Mouse (Mus musculus) embryonic fibroblast, embryonic 13.5 days (primary cell): ENCODE results near the gene Catsperz. TPM values are rescaled to one million over a fixed set of nuclear protein-coding genes. Genes with fewer than 3 reads are reported as not detected.

Experiments used
- H3K27ac ChIP-seq: 2 replicates; pipeline ENCODE4 v1.5.1; 2012; ENCODE audit warnings: low read length, control low read depth, inconsistent platforms; ENCODE audit not compliant: insufficient read depth
- H3K4me1 ChIP-seq: 2 replicates; pipeline ENCODE4 v1.6.1; 2011; ENCODE audit warnings: low read length; ENCODE audit not compliant: control insufficient read depth, insufficient read depth
- H3K4me3 ChIP-seq: 2 replicates; pipeline ENCODE4 v1.5.1; 2011; ENCODE audit warnings: mild to moderate bottlenecking, control low read depth, low read length; ENCODE audit not compliant: insufficient read depth
- CTCF ChIP-seq: IDR thresholded peaks from 2 replicates; pipeline ENCODE4 v1.5.1; 2011; ENCODE audit warnings: mild to moderate bottlenecking, control low read depth, low read length, moderate library complexity, borderline replicate concordance; ENCODE audit not compliant: insufficient read depth
- POLR2A ChIP-seq: IDR thresholded peaks from 2 replicates; pipeline ENCODE4 v1.6.1; 2011; ENCODE audit warnings: low read depth, mild to moderate bottlenecking, control low read depth, low read length, moderate library complexity
- polyA plus RNA-seq: library from polyadenylated mRNA; stranded (reverse); fragments of >200 nt; gene quantifications from 2 replicates; pipeline ENCODE4 v1.2.4, GENCODE M21; 2011; ENCODE audit warnings: low read depth; ENCODE audit not compliant: missing spikeins, insufficient read length

The Catsperz gene
- polyA plus RNA-seq, 1 experiment = not detected

DNA sequence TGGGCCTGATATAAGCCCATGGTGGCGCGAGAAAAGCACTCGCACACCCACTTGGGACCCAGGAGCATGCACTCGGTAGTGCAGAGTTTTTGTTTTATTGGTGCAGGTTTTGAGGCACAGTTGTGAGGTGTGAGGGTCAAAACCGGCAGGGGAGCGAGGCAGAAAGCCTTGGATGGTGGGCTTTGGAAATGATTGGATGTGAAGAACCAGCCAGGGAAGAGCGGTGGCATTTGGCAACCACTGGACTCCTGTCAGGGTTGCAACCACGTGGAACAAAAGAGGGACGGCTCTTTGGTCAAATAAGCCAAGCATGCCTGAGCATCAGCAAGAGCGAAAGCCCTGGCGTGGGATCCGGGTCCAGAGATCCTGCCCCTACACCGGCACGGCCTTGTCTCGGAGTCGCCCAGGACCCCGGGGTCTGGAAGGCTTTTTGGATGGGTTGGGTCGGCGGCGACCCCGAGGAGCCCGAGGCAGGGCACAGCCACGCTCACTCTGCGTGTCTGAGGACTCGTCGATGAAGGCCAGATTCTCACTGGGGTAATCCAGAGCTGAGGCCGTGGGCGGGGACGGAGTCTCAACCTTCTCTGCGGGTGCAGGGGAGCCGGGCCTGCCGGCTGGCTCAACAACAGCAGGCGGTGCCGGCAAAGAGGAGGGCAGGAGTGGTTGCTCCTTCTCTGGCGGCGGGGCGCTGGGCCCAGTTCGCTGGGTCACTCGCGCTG, 590 bp upstream of the Catsperz start:
- Histone ChIP-seq H3K4me1 (0 out of 2 replicates have a peak, but pooled peaks cover 3% of the 10 kb centered on the region), H3K27ac (no peak overlapping the region), H3K4me3 (no peak overlapping the region)
- TF ChIP-seq POLR2A (no peak), CTCF (no peak)

DNA sequence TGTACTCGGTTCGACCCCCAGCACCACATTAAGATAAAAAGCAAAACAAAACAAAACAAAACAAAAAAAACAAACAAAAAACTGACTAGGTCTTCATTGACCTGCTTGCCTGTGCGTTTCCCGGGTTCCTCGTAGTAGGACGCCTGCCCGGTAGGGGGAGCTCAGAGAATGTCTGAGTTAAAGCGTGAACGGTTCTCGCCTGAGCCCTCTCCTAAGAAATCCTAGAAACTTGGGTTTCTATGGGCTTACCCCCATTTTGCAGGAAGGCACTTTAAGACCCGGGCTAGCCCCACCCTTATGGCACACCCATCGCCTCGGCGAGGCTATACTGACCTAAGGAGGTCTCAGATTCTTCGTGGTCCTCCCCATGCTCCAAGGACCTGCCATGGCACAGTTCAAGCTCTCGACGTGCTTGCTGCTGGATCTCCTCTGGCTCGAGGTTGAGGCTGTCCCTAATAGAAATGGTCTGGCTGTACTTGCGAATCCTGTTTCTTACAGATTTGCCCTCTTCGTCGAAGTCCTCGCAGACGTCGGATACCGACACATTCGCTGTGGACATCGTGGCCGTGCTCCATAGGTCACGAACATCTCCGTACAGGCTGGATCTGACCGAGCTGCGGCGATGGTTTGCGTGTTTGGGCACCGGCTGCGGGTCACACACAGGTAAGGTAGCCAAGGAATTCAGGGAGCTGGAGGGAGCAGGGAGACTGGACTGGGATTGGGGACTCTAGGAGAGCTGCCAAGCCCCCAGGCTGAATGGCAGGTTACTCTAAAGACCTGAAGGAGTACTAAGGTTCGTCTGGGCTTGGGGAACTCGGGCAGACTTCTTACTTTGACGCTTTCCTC, 496 bp downstream of the Catsperz start:
- Histone ChIP-seq H3K4me3 (no peak overlapping the region), H3K4me1 (peaks cover 8% of the 10 kb centered on the region; the same call in 1 of the 2 replicates)

DNA sequence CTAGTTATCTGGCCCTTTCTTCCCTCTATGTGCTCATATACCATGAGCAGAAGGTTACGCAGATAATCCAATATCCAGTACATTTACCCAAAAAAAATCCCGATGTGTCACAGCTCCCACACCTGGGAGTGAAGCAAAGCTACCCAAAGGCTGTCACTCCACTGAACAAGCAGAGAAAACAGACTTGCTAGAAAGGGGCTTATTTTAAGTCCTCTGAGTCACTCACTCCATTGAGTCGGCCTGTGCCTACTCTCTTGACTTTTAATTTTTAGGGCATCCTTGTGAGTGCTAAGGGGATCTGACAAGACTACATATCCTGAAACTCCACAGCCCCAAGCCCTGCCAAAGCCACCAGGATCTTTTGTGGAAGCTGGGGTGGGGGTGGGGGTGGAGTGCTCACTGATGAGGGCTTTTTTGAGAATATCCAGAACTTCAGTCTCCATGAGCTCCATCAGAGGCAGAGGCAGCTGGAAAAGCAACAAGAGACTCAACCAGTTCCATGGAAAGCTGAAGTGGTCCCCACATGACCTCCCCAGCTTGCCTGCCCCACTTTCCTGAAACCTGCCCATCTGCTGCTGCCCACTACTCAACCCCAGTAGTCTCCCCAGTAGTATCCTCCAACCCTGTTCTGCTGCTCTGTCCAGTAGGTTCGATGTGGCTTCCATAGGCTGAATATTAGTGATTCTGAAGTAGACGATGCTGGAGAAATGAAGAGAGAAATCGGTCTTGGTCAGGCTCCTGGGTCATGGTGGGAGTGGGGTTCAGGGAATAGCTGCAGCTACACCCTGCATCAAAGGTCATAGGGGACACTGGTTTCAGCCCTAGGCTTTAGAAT, 2.1 kb downstream of the Catsperz start:
- TF ChIP-seq POLR2A = no peak
- no peak for TF ChIP-seq CTCF
- Histone ChIP-seq H3K4me1 (peaks cover 11% of the 10 kb centered on the region; the same call in 1 of the 2 replicates), H3K4me3 (no peak overlapping the region), H3K27ac (no peak overlapping the region)

More for the DNA sequence above, 496 bp downstream of the Catsperz start:
- H3K27ac ChIP-seq = no peak overlapping the region
- TF ChIP-seq CTCF = peak; percentile 62; the same call in 1 of the 2 replicates
- no peak for TF ChIP-seq POLR2A

DNA sequence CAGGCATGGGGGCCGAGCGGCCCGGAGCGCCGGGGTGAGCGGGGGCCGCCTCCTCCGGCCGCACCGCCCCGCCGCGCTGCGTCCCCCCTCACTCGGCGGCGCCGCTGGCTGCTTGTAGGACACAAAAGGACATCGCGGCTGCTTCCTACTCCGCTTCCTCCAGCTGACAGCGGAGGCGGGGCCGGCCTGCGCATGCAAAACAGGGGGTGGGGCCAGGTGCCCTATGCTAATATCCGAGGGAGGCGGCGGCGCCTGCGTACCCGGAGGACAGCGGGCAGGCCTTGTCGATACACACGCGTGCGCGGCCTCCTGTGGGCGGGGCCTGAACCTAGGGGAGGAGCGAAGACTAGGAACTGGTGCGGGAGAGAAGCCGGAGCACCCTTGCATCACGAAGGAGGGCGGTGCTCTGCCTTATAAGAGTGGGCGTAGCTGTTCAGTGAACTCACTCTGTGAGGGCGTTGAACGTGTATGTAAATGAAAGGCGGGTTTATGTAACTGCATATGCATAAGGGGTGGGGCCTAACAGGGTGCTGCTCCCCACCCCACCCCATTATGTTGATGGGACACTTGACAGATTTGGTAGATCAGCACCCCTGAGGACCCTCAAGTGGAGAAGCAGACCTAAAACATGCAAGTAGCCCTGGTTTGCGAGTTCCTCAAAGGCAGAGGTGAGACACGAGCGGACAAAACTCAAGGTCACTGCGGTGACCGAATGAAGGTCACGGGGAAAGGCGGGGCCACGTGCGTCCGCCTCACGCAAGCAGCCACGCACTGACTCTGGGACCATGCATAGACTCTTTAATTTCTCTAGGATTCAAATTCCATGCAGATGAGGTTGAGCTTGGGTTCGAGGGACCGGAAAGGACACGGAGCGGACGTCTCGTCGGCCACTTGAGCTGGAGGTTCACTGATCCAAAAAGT, 3.3 kb downstream of the Catsperz start, which contains the start of gene Esrra:
Esrra (minus strand) TSS at position 167 of the 921 bp plus-strand sequence.
- Histone ChIP-seq H3K27ac (peak within 1 kb of the TSS; percentile 37), H3K4me1 (peaks cover 11% of the 10 kb centered on the region; the same call in 1 of the 2 replicates), H3K4me3 (peak within 1 kb of the TSS; percentile 84)
- TF ChIP-seq CTCF = no peak
- TF ChIP-seq POLR2A = peak; percentile 33

DNA sequence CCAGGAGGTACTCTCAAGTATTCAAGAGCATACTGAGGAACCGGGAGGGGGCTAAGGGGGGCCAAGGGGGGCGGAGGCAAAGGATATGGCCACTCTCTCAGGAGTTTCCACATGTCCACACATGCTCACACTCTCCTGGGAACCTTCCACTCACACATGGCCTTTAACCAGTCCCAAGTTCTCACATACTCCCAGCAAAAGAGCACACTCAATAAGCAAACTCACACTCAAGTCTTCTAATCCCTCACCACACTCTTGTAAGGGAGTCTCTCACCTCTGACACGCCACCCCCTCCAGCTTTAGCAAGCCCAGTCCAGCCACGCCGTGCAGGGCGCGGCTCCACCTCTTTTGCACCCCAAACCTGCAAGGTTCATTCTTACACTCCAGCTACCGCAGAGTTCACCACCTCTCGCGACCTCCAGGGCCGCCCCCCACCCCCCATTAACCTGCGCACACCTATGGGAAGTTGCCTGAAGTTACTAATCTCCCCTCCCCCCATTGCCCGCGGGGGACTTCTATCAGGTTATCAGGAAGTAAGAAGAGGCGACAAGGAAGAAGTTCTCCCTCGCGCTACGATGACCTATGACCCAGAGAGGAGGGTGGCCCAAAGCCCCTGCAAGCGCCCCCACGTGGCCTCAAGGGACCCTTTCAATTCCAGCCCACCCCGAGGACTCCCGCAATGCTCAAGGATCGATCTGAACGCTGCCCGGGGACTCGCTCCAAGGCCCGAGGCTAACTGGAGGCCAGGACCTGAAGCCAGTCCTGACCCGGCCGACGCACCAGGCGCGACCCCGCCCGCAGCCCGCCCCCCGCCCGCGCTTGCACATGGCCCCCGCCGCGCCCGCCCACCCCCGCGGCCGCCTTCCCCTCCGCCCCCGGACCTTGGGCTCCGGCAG, 4.2 kb downstream of the Catsperz start:
- peak overlapping the region; percentile 37 for H3K27ac ChIP-seq
- TF ChIP-seq POLR2A (peak; percentile 55), CTCF (no peak)

DNA sequence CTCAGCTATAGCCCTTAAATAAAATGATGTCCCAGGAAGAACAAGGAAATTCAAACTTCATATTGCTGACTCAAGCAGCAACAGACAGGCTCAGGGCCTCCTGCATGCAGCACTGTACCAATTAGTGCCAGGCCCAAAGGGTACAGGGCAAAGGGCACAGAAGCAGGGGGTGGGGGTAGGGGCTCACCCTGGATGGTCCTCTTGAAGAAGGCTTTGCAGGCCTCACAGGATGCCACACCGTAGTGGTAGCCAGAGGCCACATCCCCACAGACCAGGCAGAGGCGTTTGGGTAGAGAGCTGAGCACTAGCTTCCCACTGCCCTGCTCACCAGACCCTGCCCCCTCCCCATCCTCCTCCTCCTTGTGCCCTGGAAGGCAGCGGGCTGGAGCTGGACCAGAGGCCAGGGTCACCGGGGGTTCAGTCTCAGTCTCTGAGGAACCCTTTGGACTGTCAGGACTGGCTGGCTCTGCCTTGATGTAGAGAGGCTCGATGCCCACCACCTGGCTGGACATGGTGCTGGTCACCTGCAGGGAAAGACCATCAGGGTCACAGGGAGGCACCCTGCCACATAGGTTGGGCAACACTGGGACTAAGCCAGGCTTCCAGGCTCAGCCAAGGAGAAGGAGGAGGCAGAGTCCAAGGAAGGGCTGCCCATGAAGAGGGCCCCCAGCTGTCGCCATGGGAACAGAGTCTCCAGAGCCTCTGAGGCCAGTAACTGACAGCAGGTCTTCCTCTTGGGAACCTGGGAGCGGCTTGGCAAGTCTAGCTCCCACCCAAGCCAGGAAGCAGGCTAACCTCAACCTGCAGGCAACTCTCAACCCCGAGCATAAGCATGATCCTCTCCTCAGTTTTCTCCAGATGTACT, 5.1 kb downstream of the Catsperz start:
- peaks cover 11% of the 10 kb centered on the region; the same call in 1 of the 2 replicates for H3K4me1 ChIP-seq
- TF ChIP-seq POLR2A (no peak), CTCF (no peak)
- H3K27ac ChIP-seq = no peak overlapping the region
- peak overlapping the region; percentile 84 for H3K4me3 ChIP-seq

More for the DNA sequence above, 4.2 kb downstream of the Catsperz start:
- Histone ChIP-seq H3K4me3 (peak overlapping the region; percentile 84), H3K4me1 (peaks cover 11% of the 10 kb centered on the region; the same call in 1 of the 2 replicates)

DNA sequence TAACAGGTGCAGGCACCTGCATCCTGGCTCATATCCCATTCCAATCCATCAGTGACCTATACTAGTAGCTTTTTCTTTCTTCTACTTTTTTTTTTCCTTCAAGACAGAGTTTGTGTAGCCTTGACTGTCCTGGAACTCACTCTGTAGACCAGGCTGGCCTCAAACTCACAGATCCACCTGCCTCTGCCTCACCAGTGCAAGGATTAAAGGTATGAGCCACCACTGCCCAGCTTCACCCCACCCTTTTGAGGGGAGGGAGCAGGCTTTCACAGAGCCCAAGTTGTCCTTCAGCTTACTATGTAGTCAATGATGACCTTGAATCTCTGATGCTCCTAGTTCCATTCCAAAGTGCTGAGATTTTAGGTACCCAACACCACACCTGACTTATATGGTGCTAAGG, 5.7 kb downstream of the Catsperz start:
- TF ChIP-seq CTCF (no peak), POLR2A (no peak)
- no peak overlapping the region for H3K4me3 ChIP-seq
- H3K27ac ChIP-seq = no peak overlapping the region
- peaks cover 11% of the 10 kb centered on the region; the same call in 1 of the 2 replicates for H3K4me1 ChIP-seq
